In genomic region chr10:96616001-96616708, GRCm38 (mm10) we compare ENCODE assay signal across 8 mouse cellular contexts. TPM values are rescaled to one million over a fixed set of nuclear protein-coding genes. Genes with fewer than 3 reads are reported as not detected.
DNase-seq lines count a peak whose midpoint lies in the region; ATAC-seq and TF ChIP-seq lines count a peak whose summit lies in the region.

No protein-coding gene starts in this region.

- intact Hi-C loops in left cerebral cortex, adult 2 months (cut with DNase I): loop anchor here (2.0 to 10.0 kb wide), 6 partner anchors 284 to 545 kb away; no protein-coding TSS in a partner anchor
- intact Hi-C loops in left cerebral cortex, postnatal 10 days (cut with DNase I): loop anchor here (5.0 to 10.0 kb wide), 2 partner anchors 404 to 491 kb away; no protein-coding TSS in a partner anchor
- intact Hi-C loops in gastrocnemius, postnatal 14 days (cut with DNase I; ENCODE audit: low total_unique reads): no loop called here

- no peak for ATAC-seq in embryonic facial prominence, embryonic 11.5 days (replicated peaks; ENCODE audit: insufficient number of reproducible peaks, low FRiP score, low TSS enrichment, low read depth)
- ATAC-seq in intestine, embryonic 14.5 days (replicated peaks; ENCODE audit: low FRiP score, low TSS enrichment, low read depth): no peak; the same call in 1 of the 2 replicates
- ATAC-seq in neural tube, embryonic 12.5 days (ENCODE audit: low FRiP score, low read depth): no peak

- WGBS in embryonic facial prominence, embryonic 11.5 days: 2% methylated on average over 24 of the region's 24 CpGs
- WGBS in intestine, embryonic 14.5 days: 2% methylated on average over 24 of the region's 24 CpGs
- 2% methylated on average over 24 of the region's 24 CpGs for WGBS in neural tube, embryonic 12.5 days

- no peak for TF ChIP-seq CTCF in left cerebral cortex, adult 2 months (IDR thresholded peaks at IDR 0.05)

- peak overlapping the region; percentile 46 for H3K4me2 ChIP-seq in embryonic facial prominence, embryonic 11.5 days (ENCODE audit: low read depth, low read length)
- peak overlapping the region; percentile 60 for H3K4me2 ChIP-seq in intestine, embryonic 14.5 days (ENCODE audit: low read length)
- peak overlapping the region; percentile 62 for H3K4me2 ChIP-seq in neural tube, embryonic 12.5 days (replicated peaks)

- peak overlapping the region; percentile 63 for H3K4me3 ChIP-seq in left cerebral cortex, adult 2 months
- peak overlapping the region; percentile 99 for H3K4me3 ChIP-seq in embryonic facial prominence, embryonic 11.5 days (ENCODE audit: low read depth, low read length)
- H3K4me3 ChIP-seq in intestine, embryonic 14.5 days (ENCODE audit: low read depth, low read length): peak overlapping the region; percentile 98
- H3K4me3 ChIP-seq in neural tube, embryonic 12.5 days: peak overlapping the region; percentile 95

- no peaks in the 10 kb centered on the region for H3K27me3 ChIP-seq in embryonic facial prominence, embryonic 11.5 days (ENCODE audit: control insufficient read depth, insufficient read depth, low read length)
- H3K27me3 ChIP-seq in intestine, embryonic 14.5 days (replicated peaks; ENCODE audit: control insufficient read depth, insufficient read depth, low read length): no peaks in the 10 kb centered on the region
- H3K27me3 ChIP-seq in neural tube, embryonic 12.5 days (replicated peaks): no peaks in the 10 kb centered on the region

- peak overlapping the region; percentile 95 for H3K27ac ChIP-seq in left cerebral cortex, adult 2 months
- H3K27ac ChIP-seq in embryonic facial prominence, embryonic 11.5 days (replicated peaks; ENCODE audit: low read depth, low read length): peak overlapping the region; percentile 70
- peak overlapping the region; percentile 98 for H3K27ac ChIP-seq in intestine, embryonic 14.5 days (ENCODE audit: low read depth)
- H3K27ac ChIP-seq in neural tube, embryonic 12.5 days: peak overlapping the region; percentile 15; the same call in 1 of the 2 replicates

- peak overlapping the region; percentile 71 for H3K9ac ChIP-seq in embryonic facial prominence, embryonic 11.5 days (replicated peaks; ENCODE audit: low read length)
- peak overlapping the region; percentile 66 for H3K9ac ChIP-seq in intestine, embryonic 14.5 days (ENCODE audit: low read length)
- H3K9ac ChIP-seq in neural tube, embryonic 12.5 days: peak overlapping the region; percentile 53

- no peaks in the 10 kb centered on the region for H3K4me1 ChIP-seq in embryonic facial prominence, embryonic 11.5 days (ENCODE audit: control insufficient read depth, insufficient read depth, low read length)
- H3K4me1 ChIP-seq in intestine, embryonic 14.5 days (replicated peaks; ENCODE audit: control insufficient read depth, insufficient read depth, low read length): peaks cover 7% of the 10 kb centered on the region; the same call in 1 of the 2 replicates
- peaks cover 5% of the 10 kb centered on the region for H3K4me1 ChIP-seq in neural tube, embryonic 12.5 days

- no peak for DNase-seq in left cerebral cortex, adult 2 months (ENCODE audit: extremely low spot score in 1 of 2, low spot score in 2 of 2)
- DNase-seq in left cerebral cortex, postnatal 10 days (ENCODE audit: extremely low spot score in 1 of 2, low spot score in 2 of 2): no peak
- no peak for DNase-seq in embryonic facial prominence, embryonic 11.5 days (ENCODE audit: low spot score)
- DNase-seq in intestine, embryonic 14.5 days (ENCODE audit: low spot score): no peak
- DNase-seq in right cerebral cortex, postnatal 4 days: no peak
- no peak for DNase-seq in gastrocnemius, postnatal 14 days
- DNase-seq in layer of hippocampus, adult 8-10 months (ENCODE audit: low spot score in 2 of 2): no peak

- H3K36me3 ChIP-seq in embryonic facial prominence, embryonic 11.5 days (replicated peaks; ENCODE audit: control insufficient read depth, insufficient read depth, low read depth, low read length): no peaks in the 10 kb centered on the region
- H3K36me3 ChIP-seq in intestine, embryonic 14.5 days (ENCODE audit: control insufficient read depth, insufficient read depth, low read length): peaks cover 16% of the 10 kb centered on the region
- peaks cover 11% of the 10 kb centered on the region for H3K36me3 ChIP-seq in neural tube, embryonic 12.5 days

- H3K9me3 ChIP-seq in embryonic facial prominence, embryonic 11.5 days (replicated peaks; ENCODE audit: control insufficient read depth, low read length): no peaks in the 10 kb centered on the region
- H3K9me3 ChIP-seq in intestine, embryonic 14.5 days (ENCODE audit: control insufficient read depth, low read length): no peaks in the 10 kb centered on the region
- H3K9me3 ChIP-seq in neural tube, embryonic 12.5 days: no peaks in the 10 kb centered on the region

RNA-seq across cellular contexts. Expression of gene Btg1, which starts 0.7 kb away (rescaled TPM):
- total RNA-seq in left cerebral cortex, adult 2 months (2021): 10 to 100 TPM; 35.2 to 36.4 TPM
- total RNA-seq in left cerebral cortex, postnatal 10 days (2021): 10 to 100 TPM; 33.1 to 33.2 TPM
- polyA plus RNA-seq in embryonic facial prominence, embryonic 11.5 days (2014; fragmentation: Nextera tagmentation; extraction: Ambion mirVana): 48.4 and 48.9 TPM in 2 replicates
- polyA plus RNA-seq in intestine, embryonic 14.5 days (2014; fragmentation: Nextera tagmentation; extraction: Ambion mirVana): 77.8 and 82.6 TPM in 2 replicates
- polyA plus RNA-seq in neural tube, embryonic 12.5 days (2016; fragmentation: Nextera tagmentation; extraction: Ambion mirVana): 67.8 and 69.5 TPM in 2 replicates
- 10 to 100 TPM; 27.3 to 31.1 TPM for total RNA-seq in gastrocnemius, postnatal 14 days (2021)
- total RNA-seq in layer of hippocampus, adult 8-10 months (2022): 10 to 100 TPM; 46.5 to 59.9 (median 50.7) TPM

Comparison
In these comparisons a context has a peak if more than half of its experiments do, and no peak if none do; other contexts are left out.
1. H3K27ac ChIP-seq: peak in every context shown above with its lines; median percentile 98 in intestine, embryonic 14.5 days; 95 in left cerebral cortex, adult 2 months; 70 in embryonic facial prominence, embryonic 11.5 days; 15 in neural tube, embryonic 12.5 days.